Mouse (Mus musculus): ENCODE measurements at regions not wholly inside any gene's neighbourhood (a gene's known extent, or its start where the extent isn't known, plus 50 kb on each side); places are given as distances from the start of the nearest gene placed in this dataset.

DNA sequence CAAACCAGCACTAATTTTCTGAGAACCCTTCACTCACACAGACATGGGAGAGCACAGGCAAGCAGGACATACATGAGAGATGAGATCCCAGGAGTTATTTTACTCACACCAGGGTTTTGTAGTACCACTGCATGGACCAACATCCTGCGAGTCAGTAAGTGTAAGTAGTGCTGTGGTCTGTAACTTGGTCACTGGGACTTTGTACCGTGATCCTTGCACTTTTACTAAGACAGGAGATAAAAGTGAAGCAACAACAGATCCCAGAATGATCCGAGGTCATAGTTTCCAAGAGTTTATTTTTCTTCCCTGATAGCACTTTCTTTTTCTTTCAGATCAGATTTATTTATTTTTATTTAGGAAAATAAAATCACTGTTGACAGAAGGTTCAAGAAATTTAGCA is 54.1 kb upstream of the Mtap start:
- no peak overlapping the region for H3K4me2 ChIP-seq (ENCODE audit: low read depth, low read length)
- H3K9me3 ChIP-seq (ENCODE audit: control insufficient read depth, low read length): no peaks in the 10 kb centered on the region
- 63% methylated on average over 3 of the region's 3 CpGs for WGBS
- H3K9ac ChIP-seq (ENCODE audit: low read depth, low read length): no peak overlapping the region
- DNase-seq (ENCODE audit: low spot score) (no peak), ATAC-seq (ENCODE audit: low read depth) (no peak)
- no peaks in the 10 kb centered on the region for H3K27me3 ChIP-seq (replicated peaks; ENCODE audit: control insufficient read depth, insufficient read depth, low read length)
- H3K36me3 ChIP-seq (ENCODE audit: control insufficient read depth, insufficient read depth, low read length): no peaks in the 10 kb centered on the region
- H3K4me3 ChIP-seq (ENCODE audit: low read depth, low read length): no peak overlapping the region
- no peaks in the 10 kb centered on the region for H3K4me1 ChIP-seq (ENCODE audit: control insufficient read depth, insufficient read depth, low read length)
- H3K27ac ChIP-seq (replicated peaks; ENCODE audit: low read depth, low read length): no peak overlapping the region

GRCm38 (mm10) chr4:89078485-89078884 is 58.4 kb upstream of the Mtap start:
- ATAC-seq (ENCODE audit: low read depth) (no peak), DNase-seq (ENCODE audit: low spot score) (peak; percentile 47)
- no peaks in the 10 kb centered on the region for H3K36me3 ChIP-seq (ENCODE audit: control insufficient read depth, insufficient read depth, low read length)
- no peak overlapping the region for H3K4me3 ChIP-seq (ENCODE audit: low read depth, low read length)
- WGBS: 71% methylated on average over 9 of the region's 9 CpGs
- no peaks in the 10 kb centered on the region for H3K9me3 ChIP-seq (ENCODE audit: control insufficient read depth, low read length)
- H3K27me3 ChIP-seq (replicated peaks; ENCODE audit: control insufficient read depth, insufficient read depth, low read length): no peaks in the 10 kb centered on the region
- H3K27ac ChIP-seq (replicated peaks; ENCODE audit: low read depth, low read length): no peak overlapping the region
- H3K4me2 ChIP-seq (ENCODE audit: low read depth, low read length): no peak overlapping the region
- no peaks in the 10 kb centered on the region for H3K4me1 ChIP-seq (ENCODE audit: control insufficient read depth, insufficient read depth, low read length)
- no peak overlapping the region for H3K9ac ChIP-seq (ENCODE audit: low read depth, low read length)

GRCm38 (mm10) chr4:89074705-89075104 is 62.2 kb upstream of the Mtap start:
- H3K4me1 ChIP-seq (ENCODE audit: control insufficient read depth, insufficient read depth, low read length): no peaks in the 10 kb centered on the region
- DNase-seq (ENCODE audit: low spot score) (no peak), ATAC-seq (ENCODE audit: low read depth) (0 out of 2 replicates have a peak, but pooled peaks have one; percentile 53)
- WGBS: 56% methylated on average over 4 of the region's 4 CpGs
- H3K9ac ChIP-seq (ENCODE audit: low read depth, low read length): no peak overlapping the region
- no peaks in the 10 kb centered on the region for H3K36me3 ChIP-seq (ENCODE audit: control insufficient read depth, insufficient read depth, low read length)
- H3K4me2 ChIP-seq (ENCODE audit: low read depth, low read length): no peak overlapping the region
- H3K27me3 ChIP-seq (replicated peaks; ENCODE audit: control insufficient read depth, insufficient read depth, low read length): no peaks in the 10 kb centered on the region
- H3K4me3 ChIP-seq (ENCODE audit: low read depth, low read length): no peak overlapping the region
- H3K27ac ChIP-seq (replicated peaks; ENCODE audit: low read depth, low read length): no peak overlapping the region
- H3K9me3 ChIP-seq (ENCODE audit: control insufficient read depth, low read length): no peaks in the 10 kb centered on the region

DNA sequence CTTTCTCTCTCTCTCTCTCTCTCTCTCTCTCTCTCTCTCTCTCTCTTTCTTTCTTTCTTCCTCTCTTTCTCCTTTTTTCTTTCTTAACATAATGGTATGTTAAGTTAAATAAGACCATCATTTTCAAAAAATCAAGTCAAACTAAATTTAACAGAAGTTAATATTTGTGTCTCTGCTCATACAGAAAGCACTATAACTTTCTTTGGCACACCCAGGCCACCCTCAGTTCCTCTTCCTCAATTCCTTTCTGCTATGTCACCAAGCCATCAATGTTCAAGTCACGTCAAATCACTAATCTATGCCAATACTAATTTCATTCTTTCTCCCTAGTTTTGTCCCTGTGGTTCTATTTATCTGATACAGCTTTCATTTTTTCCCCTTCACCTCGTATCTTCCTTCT is 66.5 kb upstream of the Mtap start:
- ATAC-seq (ENCODE audit: low read depth) (no peak), DNase-seq (ENCODE audit: low spot score) (no peak)
- Histone ChIP-seq H3K9me3 (ENCODE audit: control insufficient read depth, low read length) (no peaks in the 10 kb centered on the region), H3K4me2 (ENCODE audit: low read depth, low read length) (no peak overlapping the region), H3K9ac (ENCODE audit: low read depth, low read length) (no peak overlapping the region), H3K36me3 (ENCODE audit: control insufficient read depth, insufficient read depth, low read length) (no peaks in the 10 kb centered on the region), H3K27me3 (replicated peaks; ENCODE audit: control insufficient read depth, insufficient read depth, low read length) (no peaks in the 10 kb centered on the region), H3K27ac (replicated peaks; ENCODE audit: low read depth, low read length) (no peak overlapping the region), H3K4me1 (ENCODE audit: control insufficient read depth, insufficient read depth, low read length) (no peaks in the 10 kb centered on the region), H3K4me3 (ENCODE audit: low read depth, low read length) (no peak overlapping the region)
- WGBS: 67% methylated on average over 2 of the region's 2 CpGs

DNA sequence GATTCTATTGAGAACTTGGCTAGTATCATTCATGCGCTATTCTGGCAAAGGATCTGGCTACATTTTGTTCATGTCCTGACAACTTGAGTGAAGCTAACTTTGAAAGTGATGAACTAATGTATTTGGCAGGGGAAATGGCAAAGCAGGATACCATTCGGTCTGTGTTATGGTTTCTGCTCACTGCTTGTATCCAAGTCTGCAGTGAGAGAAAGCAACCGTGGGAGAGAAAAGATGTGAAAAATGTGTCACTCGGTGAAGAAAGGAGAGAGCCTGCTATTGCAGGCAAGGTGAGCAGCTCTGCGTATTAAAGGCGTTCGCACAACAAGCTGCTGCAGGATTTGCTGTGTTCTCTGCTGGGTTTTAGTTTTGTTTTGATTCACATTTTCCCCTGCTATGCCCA is 72.5 kb upstream of the Mtap start:
- H3K27ac ChIP-seq (replicated peaks; ENCODE audit: low read depth, low read length): no peak overlapping the region
- no peak for DNase-seq (ENCODE audit: low spot score)
- no peak overlapping the region for H3K4me2 ChIP-seq (ENCODE audit: low read depth, low read length)
- ATAC-seq (ENCODE audit: low read depth): no peak
- no peak overlapping the region for H3K9ac ChIP-seq (ENCODE audit: low read depth, low read length)
- no peak overlapping the region for H3K4me3 ChIP-seq (ENCODE audit: low read depth, low read length)
- WGBS: 86% methylated on average over 7 of the region's 7 CpGs
- H3K36me3 ChIP-seq (ENCODE audit: control insufficient read depth, insufficient read depth, low read length): no peaks in the 10 kb centered on the region
- H3K9me3 ChIP-seq (ENCODE audit: control insufficient read depth, low read length): no peaks in the 10 kb centered on the region
- H3K27me3 ChIP-seq (replicated peaks; ENCODE audit: control insufficient read depth, insufficient read depth, low read length): no peaks in the 10 kb centered on the region
- H3K4me1 ChIP-seq (ENCODE audit: control insufficient read depth, insufficient read depth, low read length): no peaks in the 10 kb centered on the region

GRCm38 (mm10) chr4:89062384-89062783 is 74.5 kb upstream of the Mtap start:
- H3K27me3 ChIP-seq (replicated peaks; ENCODE audit: control insufficient read depth, insufficient read depth, low read length): no peaks in the 10 kb centered on the region
- 81% methylated on average over 1 of the region's 1 CpGs for whole genome bisulfite sequencing
- no peaks in the 10 kb centered on the region for H3K4me1 ChIP-seq (ENCODE audit: control insufficient read depth, insufficient read depth, low read length)
- ATAC-seq (ENCODE audit: low read depth) (no peak), DNase-seq (ENCODE audit: low spot score) (no peak)
- no peak overlapping the region for H3K4me3 ChIP-seq (ENCODE audit: low read depth, low read length)
- H3K36me3 ChIP-seq (ENCODE audit: control insufficient read depth, insufficient read depth, low read length): no peaks in the 10 kb centered on the region
- no peaks in the 10 kb centered on the region for H3K9me3 ChIP-seq (ENCODE audit: control insufficient read depth, low read length)
- H3K4me2 ChIP-seq (ENCODE audit: low read depth, low read length): no peak overlapping the region
- H3K27ac ChIP-seq (replicated peaks; ENCODE audit: low read depth, low read length): no peak overlapping the region
- no peak overlapping the region for H3K9ac ChIP-seq (ENCODE audit: low read depth, low read length)

- WGBS: 76% methylated on average over 4 of the region's 4 CpGs
- Histone ChIP-seq H3K9me3 (ENCODE audit: control insufficient read depth, low read length) (no peaks in the 10 kb centered on the region), H3K4me2 (ENCODE audit: low read depth, low read length) (no peak overlapping the region), H3K27me3 (replicated peaks; ENCODE audit: control insufficient read depth, insufficient read depth, low read length) (no peaks in the 10 kb centered on the region), H3K4me1 (ENCODE audit: control insufficient read depth, insufficient read depth, low read length) (no peaks in the 10 kb centered on the region), H3K4me3 (ENCODE audit: low read depth, low read length) (no peak overlapping the region), H3K9ac (ENCODE audit: low read depth, low read length) (no peak overlapping the region), H3K27ac (replicated peaks; ENCODE audit: low read depth, low read length) (no peak overlapping the region), H3K36me3 (ENCODE audit: control insufficient read depth, insufficient read depth, low read length) (no peaks in the 10 kb centered on the region)
- ATAC-seq (ENCODE audit: low read depth) (no peak), DNase-seq (ENCODE audit: low spot score) (no peak)
Measured at GRCm38 (mm10) chr4:89061619-89062018, 75.3 kb upstream of the Mtap start.

GRCm38 (mm10) chr4:89057573-89057972 is 79.3 kb upstream of the Mtap start:
- Histone ChIP-seq H3K4me1 (ENCODE audit: control insufficient read depth, insufficient read depth, low read length) (peaks cover 2% of the 10 kb centered on the region), H3K4me2 (ENCODE audit: low read depth, low read length) (no peak overlapping the region), H3K9ac (ENCODE audit: low read depth, low read length) (no peak overlapping the region), H3K36me3 (ENCODE audit: control insufficient read depth, insufficient read depth, low read length) (no peaks in the 10 kb centered on the region), H3K27ac (replicated peaks; ENCODE audit: low read depth, low read length) (no peak overlapping the region), H3K4me3 (ENCODE audit: low read depth, low read length) (no peak overlapping the region), H3K9me3 (ENCODE audit: control insufficient read depth, low read length) (no peaks in the 10 kb centered on the region), H3K27me3 (replicated peaks; ENCODE audit: control insufficient read depth, insufficient read depth, low read length) (no peaks in the 10 kb centered on the region)
- DNase-seq (ENCODE audit: low spot score) (no peak), ATAC-seq (ENCODE audit: low read depth) (no peak)

GRCm38 (mm10) chr4:89057135-89057534 is 79.8 kb upstream of the Mtap start:
- WGBS: 48% methylated on average over 1 of the region's 1 CpGs
- no peak overlapping the region for H3K9ac ChIP-seq (ENCODE audit: low read depth, low read length)
- no peak overlapping the region for H3K4me3 ChIP-seq (ENCODE audit: low read depth, low read length)
- ATAC-seq (ENCODE audit: low read depth) (no peak), DNase-seq (ENCODE audit: low spot score) (no peak)
- H3K27ac ChIP-seq (replicated peaks; ENCODE audit: low read depth, low read length): no peak overlapping the region
- no peaks in the 10 kb centered on the region for H3K36me3 ChIP-seq (ENCODE audit: control insufficient read depth, insufficient read depth, low read length)
- H3K9me3 ChIP-seq (ENCODE audit: control insufficient read depth, low read length): no peaks in the 10 kb centered on the region
- peaks cover 2% of the 10 kb centered on the region for H3K4me1 ChIP-seq (ENCODE audit: control insufficient read depth, insufficient read depth, low read length)
- no peaks in the 10 kb centered on the region for H3K27me3 ChIP-seq (replicated peaks; ENCODE audit: control insufficient read depth, insufficient read depth, low read length)
- H3K4me2 ChIP-seq (ENCODE audit: low read depth, low read length): no peak overlapping the region

All from embryonic facial prominence, embryonic 14.5 days (tissue).